Mouse (Mus musculus): ENCODE measurements around the gene Slc6a21.

GRCm38 (mm10) chr7:45232716-45233465 is 44.4 kb upstream of the Slc6a21 start:
- no peak for TF ChIP-seq POLR2A (IDR thresholded peaks at IDR 0.05; ENCODE audit: extremely low read depth, insufficient read depth, low read length)
- no peak for TF ChIP-seq CTCF (IDR thresholded peaks at IDR 0.05; ENCODE audit: low read depth, low read length)
